Mouse (Mus musculus): ENCODE measurements around the gene RPS10-NUDT3. TPM values are rescaled to one million over a fixed set of nuclear protein-coding genes. Genes with fewer than 3 reads are reported as not detected.

Gene RPS10-NUDT3
- polyA plus RNA-seq, 1 experiment from 2014 or later, result not detected

DNA sequence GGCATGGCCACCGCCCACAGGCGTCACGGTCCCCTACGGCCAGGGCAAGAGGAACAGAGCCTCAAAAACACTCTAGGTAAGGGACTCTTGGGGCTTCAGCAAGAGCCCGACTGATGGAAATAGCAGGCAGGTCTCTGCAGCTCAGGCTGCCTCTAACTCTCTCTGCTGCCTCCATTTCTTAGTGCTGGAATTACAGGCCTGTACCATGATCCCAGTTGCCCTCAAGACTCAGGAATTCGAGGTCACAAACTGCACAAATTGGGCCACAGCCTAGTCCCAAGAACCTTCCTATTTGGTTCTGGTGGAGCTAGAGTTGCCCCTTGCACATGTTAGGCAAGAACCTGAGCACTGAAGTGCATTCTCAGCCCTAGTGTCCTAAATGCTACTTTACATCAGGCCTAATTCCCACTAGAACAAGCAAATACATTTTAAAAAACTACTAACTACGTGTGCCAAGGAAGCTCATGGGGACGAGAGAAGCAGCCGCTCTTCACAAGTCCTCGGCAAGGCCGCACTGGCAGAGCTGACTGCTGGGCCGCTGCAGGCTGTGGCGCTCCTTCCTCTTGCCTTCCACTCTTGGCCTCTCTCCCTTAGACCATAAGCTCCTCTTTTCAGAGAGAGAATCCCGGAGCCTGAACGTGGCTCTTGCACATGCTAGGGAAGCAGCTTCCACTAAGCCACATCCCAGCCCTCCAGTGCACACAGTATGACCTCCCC, 39.2 kb downstream of the RPS10-NUDT3 start:
- Histone ChIP-seq H3K27ac (replicated peaks; ENCODE audit: low read depth, low read length) (no peak overlapping the region), H3K36me3 (ENCODE audit: control insufficient read depth, insufficient read depth, low read length) (peaks cover 13% of the 10 kb centered on the region), H3K4me3 (ENCODE audit: low read depth, low read length) (no peak overlapping the region), H3K27me3 (ENCODE audit: control insufficient read depth, insufficient read depth, low read length) (no peaks in the 10 kb centered on the region), H3K4me2 (ENCODE audit: low read depth, severe bottlenecking) (no peak overlapping the region), H3K4me1 (ENCODE audit: control insufficient read depth, insufficient read depth, low read length) (0 out of 2 replicates have a peak, but pooled peaks cover 1% of the 10 kb centered on the region), H3K9ac (ENCODE audit: low read length) (no peak overlapping the region), H3K9me3 (ENCODE audit: control insufficient read depth, low read length) (no peaks in the 10 kb centered on the region)
- 88% methylated on average over 15 of the region's 15 CpGs for WGBS
- DNase-seq (ENCODE audit: low spot score) (no peak), ATAC-seq (ENCODE audit: insufficient number of reproducible peaks, low FRiP score, low TSS enrichment, low read depth) (no peak)

DNA sequence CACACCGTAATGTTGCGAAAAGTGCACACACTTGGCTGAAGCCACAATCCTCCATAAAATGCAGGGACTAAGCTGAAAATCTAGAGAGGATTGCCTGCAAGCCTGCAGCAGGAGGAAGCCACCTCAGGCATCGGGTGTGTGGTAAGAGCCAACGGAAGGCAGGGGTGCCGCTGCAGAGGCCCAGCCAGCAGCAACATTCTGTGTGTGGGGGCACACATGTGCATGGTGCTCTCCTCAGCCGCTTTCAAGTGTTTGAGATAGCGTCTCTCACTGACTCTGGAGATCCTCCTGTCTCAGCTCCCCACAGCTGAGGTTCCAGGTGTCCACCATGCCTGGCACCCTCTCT, 42.5 kb downstream of the RPS10-NUDT3 start:
- H3K4me1 ChIP-seq (ENCODE audit: control insufficient read depth, insufficient read depth, low read length), result no peaks in the 10 kb centered on the region
- no peak overlapping the region for H3K9ac ChIP-seq (ENCODE audit: low read length)
- no peak overlapping the region for H3K4me3 ChIP-seq (ENCODE audit: low read depth, low read length)
- DNase-seq (ENCODE audit: low spot score) (no peak), ATAC-seq (ENCODE audit: insufficient number of reproducible peaks, low FRiP score, low TSS enrichment, low read depth) (no peak)
- whole genome bisulfite sequencing, result 98% methylated on average over 7 of the region's 7 CpGs
- no peaks in the 10 kb centered on the region for H3K9me3 ChIP-seq (ENCODE audit: control insufficient read depth, low read length)
- no peak overlapping the region for H3K4me2 ChIP-seq (ENCODE audit: low read depth, severe bottlenecking)
- H3K36me3 ChIP-seq (ENCODE audit: control insufficient read depth, insufficient read depth, low read length), result peaks cover 13% of the 10 kb centered on the region
- H3K27me3 ChIP-seq (ENCODE audit: control insufficient read depth, insufficient read depth, low read length), result no peaks in the 10 kb centered on the region
- H3K27ac ChIP-seq (replicated peaks; ENCODE audit: low read depth, low read length), result no peak overlapping the region

DNA sequence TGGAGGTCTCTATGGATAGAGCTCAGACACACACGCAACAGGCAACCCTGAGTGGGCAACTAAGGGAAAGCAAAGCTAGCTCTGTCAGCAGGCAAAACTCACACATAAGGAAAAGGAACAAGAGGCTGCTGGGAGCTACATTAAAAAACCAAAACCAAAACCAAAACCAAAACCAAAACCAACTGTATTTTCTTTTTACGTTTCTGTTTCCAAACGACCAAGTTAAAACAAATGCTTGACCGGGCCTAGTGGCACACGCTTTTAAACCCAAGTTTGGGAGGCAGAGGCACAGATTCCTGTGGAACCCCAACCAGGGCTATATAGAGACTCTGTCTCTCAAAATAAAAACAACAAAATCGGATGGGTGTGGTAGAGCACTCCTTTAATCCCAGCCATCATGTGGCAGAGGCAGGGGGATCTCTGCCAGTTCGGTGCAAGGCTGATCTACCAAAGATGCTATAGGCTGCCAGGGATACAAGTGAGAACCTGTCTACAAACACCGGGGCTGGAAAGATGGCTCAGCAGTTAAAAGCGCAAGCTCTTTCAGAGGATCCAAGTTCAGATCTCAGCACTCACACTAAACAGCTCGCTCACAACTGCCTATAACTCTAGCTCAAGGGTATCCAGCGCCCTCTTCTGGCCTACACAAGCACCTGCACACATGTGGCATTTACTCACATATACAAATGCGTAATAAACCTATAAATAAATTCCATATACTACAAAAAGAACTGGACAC, 43.0 kb downstream of the RPS10-NUDT3 start:
- H3K27ac ChIP-seq (replicated peaks; ENCODE audit: low read depth, low read length), result no peak overlapping the region
- no peaks in the 10 kb centered on the region for H3K27me3 ChIP-seq (ENCODE audit: control insufficient read depth, insufficient read depth, low read length)
- ATAC-seq (ENCODE audit: insufficient number of reproducible peaks, low FRiP score, low TSS enrichment, low read depth), result no peak
- WGBS, result 89% methylated on average over 12 of the region's 12 CpGs
- no peak overlapping the region for H3K9ac ChIP-seq (ENCODE audit: low read length)
- no peaks in the 10 kb centered on the region for H3K9me3 ChIP-seq (ENCODE audit: control insufficient read depth, low read length)
- no peak overlapping the region for H3K4me3 ChIP-seq (ENCODE audit: low read depth, low read length)
- no peak overlapping the region for H3K4me2 ChIP-seq (ENCODE audit: low read depth, severe bottlenecking)
- H3K36me3 ChIP-seq (ENCODE audit: control insufficient read depth, insufficient read depth, low read length), result peaks cover 13% of the 10 kb centered on the region
- no peaks in the 10 kb centered on the region for H3K4me1 ChIP-seq (ENCODE audit: control insufficient read depth, insufficient read depth, low read length)
- no peak for DNase-seq (ENCODE audit: low spot score)

DNA sequence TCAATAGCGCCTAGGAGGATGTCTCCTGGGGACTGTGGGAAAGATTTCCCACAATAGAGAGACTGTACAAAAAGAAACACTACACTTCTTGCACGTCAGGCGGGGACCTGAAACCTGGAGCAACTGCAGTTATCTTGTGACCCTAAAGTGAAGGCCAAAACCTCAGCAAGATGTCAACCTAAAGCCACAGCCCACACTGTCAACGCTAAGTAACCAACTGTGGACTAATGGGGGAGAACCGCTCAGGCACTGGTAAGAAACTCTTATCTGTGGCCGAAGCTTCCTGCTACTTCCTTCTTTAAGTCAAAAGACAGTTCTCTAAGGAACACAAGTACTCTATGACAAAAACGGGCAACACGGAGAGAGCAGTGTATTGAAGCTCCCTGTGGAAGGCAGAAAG, 46.8 kb downstream of the RPS10-NUDT3 start:
- no peak overlapping the region for H3K9ac ChIP-seq (ENCODE audit: low read length)
- DNase-seq (ENCODE audit: low spot score), result no peak
- H3K4me2 ChIP-seq (ENCODE audit: low read depth, severe bottlenecking), result no peak overlapping the region
- no peaks in the 10 kb centered on the region for H3K9me3 ChIP-seq (ENCODE audit: control insufficient read depth, low read length)
- H3K4me1 ChIP-seq (ENCODE audit: control insufficient read depth, insufficient read depth, low read length), result no peaks in the 10 kb centered on the region
- 89% methylated on average over 8 of the region's 8 CpGs for WGBS
- peaks cover 10% of the 10 kb centered on the region for H3K36me3 ChIP-seq (ENCODE audit: control insufficient read depth, insufficient read depth, low read length)
- H3K27me3 ChIP-seq (ENCODE audit: control insufficient read depth, insufficient read depth, low read length), result no peaks in the 10 kb centered on the region
- H3K4me3 ChIP-seq (ENCODE audit: low read depth, low read length), result no peak overlapping the region
- H3K27ac ChIP-seq (replicated peaks; ENCODE audit: low read depth, low read length), result no peak overlapping the region
- no peak for ATAC-seq (ENCODE audit: insufficient number of reproducible peaks, low FRiP score, low TSS enrichment, low read depth)

DNA sequence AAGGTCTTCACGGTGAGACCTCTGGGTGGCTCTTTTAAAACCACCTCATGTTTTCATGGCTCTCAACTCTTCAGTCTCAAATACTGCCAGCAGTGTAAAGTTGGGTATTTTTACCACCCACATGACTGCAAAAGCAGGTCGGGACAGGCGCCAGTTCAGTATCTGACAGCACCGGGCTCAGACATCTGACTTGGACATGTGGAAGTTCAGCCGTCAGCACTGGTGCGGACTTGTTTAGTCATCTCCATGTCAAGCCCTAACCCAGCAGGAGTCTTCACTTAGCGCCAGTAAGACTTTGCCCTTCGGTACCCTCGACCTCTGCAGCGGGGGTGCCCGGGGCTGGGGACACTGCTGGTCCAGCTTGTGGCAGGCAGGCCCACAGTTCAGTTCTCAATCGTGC, 47.8 kb downstream of the RPS10-NUDT3 start:
- peaks cover 11% of the 10 kb centered on the region for H3K36me3 ChIP-seq (ENCODE audit: control insufficient read depth, insufficient read depth, low read length)
- H3K9me3 ChIP-seq (ENCODE audit: control insufficient read depth, low read length), result no peaks in the 10 kb centered on the region
- H3K4me1 ChIP-seq (ENCODE audit: control insufficient read depth, insufficient read depth, low read length), result no peaks in the 10 kb centered on the region
- no peak overlapping the region for H3K9ac ChIP-seq (ENCODE audit: low read length)
- ATAC-seq (ENCODE audit: insufficient number of reproducible peaks, low FRiP score, low TSS enrichment, low read depth) (no peak), DNase-seq (ENCODE audit: low spot score) (no peak)
- no peaks in the 10 kb centered on the region for H3K27me3 ChIP-seq (ENCODE audit: control insufficient read depth, insufficient read depth, low read length)
- WGBS, result 80% methylated on average over 12 of the region's 12 CpGs
- H3K27ac ChIP-seq (replicated peaks; ENCODE audit: low read depth, low read length), result no peak overlapping the region
- no peak overlapping the region for H3K4me3 ChIP-seq (ENCODE audit: low read depth, low read length)
- H3K4me2 ChIP-seq (ENCODE audit: low read depth, severe bottlenecking), result no peak overlapping the region

- H3K4me2 ChIP-seq (ENCODE audit: low read depth, severe bottlenecking), result no peak overlapping the region
- DNase-seq (ENCODE audit: low spot score) (no peak), ATAC-seq (ENCODE audit: insufficient number of reproducible peaks, low FRiP score, low TSS enrichment, low read depth) (no peak)
- no peaks in the 10 kb centered on the region for H3K27me3 ChIP-seq (ENCODE audit: control insufficient read depth, insufficient read depth, low read length)
- H3K4me1 ChIP-seq (ENCODE audit: control insufficient read depth, insufficient read depth, low read length), result no peaks in the 10 kb centered on the region
- no peak overlapping the region for H3K4me3 ChIP-seq (ENCODE audit: low read depth, low read length)
- 70% methylated on average over 9 of the region's 9 CpGs for WGBS
- H3K9me3 ChIP-seq (ENCODE audit: control insufficient read depth, low read length), result no peaks in the 10 kb centered on the region
- peaks cover 15% of the 10 kb centered on the region for H3K36me3 ChIP-seq (ENCODE audit: control insufficient read depth, insufficient read depth, low read length)
- H3K27ac ChIP-seq (replicated peaks; ENCODE audit: low read depth, low read length), result no peak overlapping the region
- no peak overlapping the region for H3K9ac ChIP-seq (ENCODE audit: low read length)
Measured at GRCm38 (mm10) chr17:27586661-27587060, 48.4 kb downstream of the RPS10-NUDT3 start.

GRCm38 (mm10) chr17:27583185-27583894, 51.7 kb downstream of the RPS10-NUDT3 start:
- Histone ChIP-seq H3K27ac (replicated peaks; ENCODE audit: low read depth, low read length) (no peak overlapping the region), H3K4me1 (ENCODE audit: control insufficient read depth, insufficient read depth, low read length) (no peaks in the 10 kb centered on the region), H3K4me2 (ENCODE audit: low read depth, severe bottlenecking) (no peak overlapping the region; the same call in 1 of the 2 replicates), H3K9ac (ENCODE audit: low read length) (no peak overlapping the region), H3K9me3 (ENCODE audit: control insufficient read depth, low read length) (no peaks in the 10 kb centered on the region), H3K36me3 (ENCODE audit: control insufficient read depth, insufficient read depth, low read length) (peaks cover 32% of the 10 kb centered on the region), H3K27me3 (ENCODE audit: control insufficient read depth, insufficient read depth, low read length) (no peaks in the 10 kb centered on the region), H3K4me3 (ENCODE audit: low read depth, low read length) (no peak overlapping the region)
- DNase-seq (ENCODE audit: low spot score) (no peak), ATAC-seq (ENCODE audit: insufficient number of reproducible peaks, low FRiP score, low TSS enrichment, low read depth) (no peak)
- WGBS, result 93% methylated on average over 13 of the region's 13 CpGs

DNA sequence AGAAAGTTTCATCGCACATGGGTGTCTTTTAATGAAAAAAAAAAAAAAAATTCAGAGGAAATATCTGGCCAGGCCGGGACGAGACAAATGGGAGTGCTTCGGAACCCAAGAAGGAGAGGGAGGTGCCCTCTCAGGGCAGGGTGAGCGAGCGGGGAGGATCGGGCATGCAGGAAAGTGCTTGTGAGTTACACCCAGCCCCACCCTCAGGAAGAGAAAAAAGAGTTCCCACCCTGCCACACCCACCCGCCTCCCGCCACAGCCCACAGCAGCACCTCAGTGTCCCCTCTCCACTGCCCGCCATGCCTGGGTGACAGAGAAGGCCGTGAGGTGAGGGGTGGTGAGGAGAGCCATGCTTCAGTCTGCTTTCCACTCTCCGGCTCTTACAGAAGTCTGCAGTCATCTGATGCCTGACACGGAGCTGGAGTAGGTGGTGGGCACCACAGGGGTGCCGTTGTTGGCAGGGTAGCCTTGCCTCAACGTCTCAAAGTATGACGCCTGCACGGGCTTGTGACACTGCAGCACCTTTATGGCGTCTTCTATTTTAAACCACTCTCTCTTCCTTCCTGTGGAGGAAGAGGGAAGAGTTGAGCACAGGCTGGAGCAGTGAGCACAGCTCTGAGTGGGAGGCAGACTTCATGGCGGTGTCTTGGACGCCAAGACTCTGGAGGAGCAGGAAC, 54.5 kb downstream of the RPS10-NUDT3 start:
- Histone ChIP-seq H3K9ac (ENCODE audit: low read length) (no peak overlapping the region), H3K36me3 (ENCODE audit: control insufficient read depth, insufficient read depth, low read length) (peaks cover 30% of the 10 kb centered on the region), H3K27ac (replicated peaks; ENCODE audit: low read depth, low read length) (no peak overlapping the region), H3K4me2 (ENCODE audit: low read depth, severe bottlenecking) (no peak overlapping the region), H3K4me3 (ENCODE audit: low read depth, low read length) (no peak overlapping the region), H3K9me3 (ENCODE audit: control insufficient read depth, low read length) (no peaks in the 10 kb centered on the region), H3K27me3 (ENCODE audit: control insufficient read depth, insufficient read depth, low read length) (no peaks in the 10 kb centered on the region), H3K4me1 (ENCODE audit: control insufficient read depth, insufficient read depth, low read length) (no peaks in the 10 kb centered on the region; the same call in 1 of the 2 replicates)
- DNase-seq (ENCODE audit: low spot score) (no peak), ATAC-seq (ENCODE audit: insufficient number of reproducible peaks, low FRiP score, low TSS enrichment, low read depth) (no peak)
- whole genome bisulfite sequencing, result 90% methylated on average over 20 of the region's 20 CpGs

Data from limb, embryonic 11.5 days (tissue).